Mouse (Mus musculus): ENCODE measurements around the gene Tjp1.

Tjp1 gene

GRCm38 (mm10) chr7:65350348-65351079 lies 177.1 kb downstream of the Tjp1 start:
- no peak for DNase-seq

GRCm38 (mm10) chr7:65348540-65348939 lies 179.0 kb downstream of the Tjp1 start:
- no peak for DNase-seq

GRCm38 (mm10) chr7:65345314-65345713 lies 182.3 kb downstream of the Tjp1 start:
- no peak for DNase-seq

DNA sequence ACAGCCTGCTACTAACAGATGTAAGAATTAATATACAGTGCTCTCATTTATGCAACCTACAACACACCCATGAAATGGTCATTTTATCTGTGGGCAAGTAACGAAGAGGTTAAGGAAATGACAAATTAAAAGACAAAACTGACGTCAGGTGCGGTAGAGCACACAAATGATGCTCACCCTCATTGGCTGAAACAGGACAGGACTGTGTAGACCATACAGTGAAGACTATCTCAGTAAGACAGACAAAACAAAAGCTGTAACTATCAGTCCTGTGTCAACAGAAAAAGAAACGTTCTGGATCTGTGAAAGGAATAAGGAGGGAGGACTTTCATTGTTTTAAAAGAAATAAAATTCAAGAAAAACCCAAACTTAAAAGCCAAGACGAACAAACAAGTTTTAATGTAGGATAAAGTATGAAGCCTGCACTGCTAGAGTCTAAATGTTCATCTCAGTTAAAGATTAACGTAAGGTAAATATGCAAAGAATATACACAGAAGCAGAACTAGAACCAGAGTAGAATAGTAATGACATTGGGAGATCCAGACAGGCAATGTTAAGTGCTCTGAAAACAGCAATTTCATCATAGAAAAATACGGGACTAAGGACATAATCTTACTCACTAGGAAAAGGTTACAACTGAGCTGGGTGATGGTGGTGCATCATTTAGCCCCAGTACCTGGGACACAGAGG lies 189.9 kb downstream of the Tjp1 start:
- no peak for DNase-seq

- no peak for DNase-seq
Measured at GRCm38 (mm10) chr7:65333081-65333760, 194.4 kb downstream of the Tjp1 start.

DNA sequence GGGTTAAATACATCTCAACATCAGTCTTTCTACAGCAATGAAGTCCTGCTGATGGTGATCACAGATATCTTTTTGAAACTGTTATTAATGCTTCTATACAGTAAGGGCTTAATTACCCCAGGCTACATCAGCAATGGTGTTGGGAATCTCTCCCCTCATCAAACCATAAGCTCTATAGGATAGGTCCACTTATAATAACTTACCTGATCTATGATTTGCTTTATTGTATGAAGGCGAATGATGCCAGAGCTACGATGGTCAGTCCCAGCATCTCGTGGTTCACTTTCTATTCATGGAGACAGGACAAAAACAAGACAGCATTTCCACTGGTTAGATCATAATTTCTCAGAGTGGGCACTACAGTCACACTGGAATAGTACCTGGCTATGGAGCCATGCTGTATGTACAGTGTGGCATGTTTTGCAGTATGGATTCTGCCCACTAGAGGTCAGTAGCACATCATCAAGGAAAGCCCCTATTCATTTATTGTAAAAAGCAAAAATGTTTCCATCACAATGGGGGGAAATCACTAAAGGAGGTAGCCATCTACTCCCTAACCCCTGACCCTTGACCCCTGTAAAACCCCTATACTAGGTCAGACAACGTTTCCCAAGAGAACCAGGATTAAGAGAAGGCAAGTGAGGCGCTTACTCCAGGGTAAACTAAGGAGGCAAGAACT lies 208.4 kb downstream of the Tjp1 start:
- DNase-seq: peak; percentile 38 to 73

DNA sequence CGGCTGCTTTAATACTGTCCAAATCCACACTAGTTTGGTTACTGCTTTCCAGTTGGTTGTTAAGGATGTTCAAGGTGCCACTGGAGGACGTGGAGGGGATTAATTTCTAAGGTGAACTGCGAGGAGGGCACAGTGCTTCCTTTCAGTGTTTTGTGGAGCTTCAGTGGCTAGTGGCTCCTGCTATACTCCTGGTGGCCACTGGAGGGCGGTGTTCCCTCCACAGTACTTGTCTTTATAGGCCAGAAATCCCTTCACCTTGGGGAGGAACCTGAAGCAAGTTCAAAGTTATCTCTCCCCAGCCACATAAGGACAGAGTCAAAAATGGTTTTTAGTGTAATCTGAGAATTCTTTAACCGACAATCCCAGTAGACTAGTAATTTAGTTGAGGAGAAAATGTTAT lies 210.2 kb downstream of the Tjp1 start:
- DNase-seq: peak; percentile 17 to 53

DNA sequence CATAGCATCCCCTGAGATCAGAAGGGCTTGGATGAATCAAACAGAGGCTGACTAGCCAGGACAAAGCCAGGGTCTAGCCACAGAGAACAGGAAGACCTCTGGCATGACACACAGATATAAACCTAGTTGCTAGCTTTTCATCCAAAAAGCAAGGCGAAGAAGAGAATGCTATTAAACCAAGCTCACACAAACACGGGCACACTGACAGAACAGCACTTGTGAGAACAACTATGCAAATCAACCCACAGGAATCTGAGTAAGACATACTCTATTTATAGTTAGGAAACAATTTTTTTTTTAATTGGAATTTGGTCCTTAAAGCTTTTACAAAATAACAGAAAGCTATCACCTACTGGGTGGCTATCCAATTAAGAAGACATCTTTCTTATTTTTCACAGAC lies 212.4 kb downstream of the Tjp1 start:
- no peak for DNase-seq

- no peak for DNase-seq
Measured at GRCm38 (mm10) chr7:65296675-65297589, 230.6 kb downstream of the Tjp1 start.

DNA sequence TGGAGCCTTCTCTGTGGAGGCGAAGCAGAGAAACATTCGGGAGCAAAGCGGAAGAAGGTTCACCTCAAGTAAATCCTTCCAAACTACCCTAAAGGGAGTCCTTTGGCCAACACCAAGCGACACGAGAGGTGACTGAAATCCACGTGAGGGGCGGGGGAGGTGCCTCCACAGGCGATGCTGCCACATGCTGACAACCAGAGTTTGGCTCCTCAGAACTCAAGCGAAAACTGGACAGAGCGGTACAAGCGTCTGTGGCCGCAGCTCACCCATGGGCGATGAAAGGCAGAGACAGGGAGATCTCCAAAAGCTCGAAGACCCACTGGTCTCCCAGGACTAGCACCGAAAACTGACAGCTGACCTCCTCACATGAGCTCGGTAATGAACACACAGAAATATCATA lies 244.7 kb downstream of the Tjp1 start:
- no peak for DNase-seq

- no peak for DNase-seq
Measured at GRCm38 (mm10) chr7:65281960-65282359, 245.6 kb downstream of the Tjp1 start.

DNA sequence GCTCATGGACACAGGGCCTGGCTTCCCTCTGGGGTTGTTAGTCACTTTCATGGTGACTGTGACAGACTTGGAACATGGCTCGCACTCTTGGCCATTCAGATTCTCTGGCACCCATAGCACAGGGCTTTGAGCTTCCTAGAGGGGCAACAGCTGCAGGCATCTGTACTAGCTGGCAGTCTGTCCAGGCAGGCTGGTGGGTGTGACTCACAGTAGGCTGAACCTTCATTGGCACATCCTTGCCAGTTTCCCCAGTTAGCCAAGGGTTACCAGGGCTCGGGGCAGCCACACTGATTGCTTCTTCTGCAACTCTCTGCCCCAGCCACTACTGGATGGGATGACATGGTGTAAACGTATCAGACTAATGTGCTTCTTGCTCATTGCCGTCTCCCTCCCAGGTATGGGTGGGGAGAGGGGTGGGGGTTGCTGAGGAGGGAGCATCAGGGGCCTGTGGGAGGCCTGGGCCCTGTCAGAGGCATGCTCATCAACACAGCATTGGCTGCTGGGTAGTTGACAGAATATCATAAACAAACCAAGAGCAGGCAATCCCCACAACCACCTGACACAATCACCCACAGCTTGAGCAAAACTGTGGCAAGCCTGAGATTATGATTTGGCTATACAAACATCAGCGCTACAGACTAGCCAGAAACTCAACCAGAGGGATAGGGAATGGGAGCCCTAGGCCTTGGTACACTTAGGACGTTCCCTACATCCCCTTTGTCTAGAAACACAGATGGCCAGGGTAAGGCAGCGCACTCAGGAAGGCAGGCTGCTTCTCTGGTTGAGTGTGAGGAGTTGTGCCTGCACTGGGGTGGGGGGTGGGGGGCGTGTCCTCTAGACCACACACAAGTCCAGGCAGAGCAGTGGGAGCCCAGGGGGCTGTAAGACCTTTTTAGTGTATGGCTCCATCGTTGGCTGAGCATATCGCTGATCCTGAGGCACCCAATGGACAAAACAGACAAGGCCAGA lies 246.4 kb downstream of the Tjp1 start:
- DNase-seq: no peak

DNA sequence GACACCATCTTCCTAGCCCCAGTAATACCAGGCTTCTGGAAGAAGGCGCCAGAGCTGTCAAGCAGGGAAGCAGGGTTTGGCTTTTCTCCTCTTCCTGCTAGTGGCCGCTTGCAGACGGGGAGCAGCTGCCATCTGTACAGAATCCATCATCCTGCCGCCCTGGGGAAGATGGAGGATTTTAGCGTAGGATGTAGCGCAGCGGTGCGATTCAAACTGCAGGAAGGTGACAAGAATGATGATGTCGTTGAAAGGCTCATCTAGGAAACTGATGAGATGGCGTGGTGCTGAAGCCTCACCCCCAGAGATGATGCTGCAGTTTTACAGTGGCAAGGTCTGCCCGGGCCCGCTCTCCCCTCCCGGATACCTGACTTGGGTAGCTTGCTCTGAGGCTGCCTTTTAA lies 248.3 kb downstream of the Tjp1 start:
- DNase-seq: no peak

DNA sequence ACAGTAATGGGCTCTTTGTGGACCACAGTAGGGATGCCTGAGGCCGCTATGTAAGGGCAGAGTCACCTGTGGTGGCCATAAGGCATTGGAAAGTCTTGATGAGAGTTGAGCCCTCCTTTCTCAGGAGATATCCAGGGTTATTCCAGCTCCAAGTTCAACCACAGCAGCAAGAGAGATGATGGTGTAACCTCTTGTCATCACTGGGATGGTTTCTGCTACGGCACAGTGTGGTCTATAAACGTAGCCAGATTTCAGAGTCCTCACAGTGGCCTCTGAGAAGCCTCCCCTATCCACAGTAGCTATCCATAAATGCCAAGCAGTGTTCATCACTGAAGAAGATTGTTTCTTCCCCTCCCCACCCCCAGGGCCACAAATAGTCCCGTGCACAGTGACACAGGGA lies 251.8 kb downstream of the Tjp1 start:
- DNase-seq: no peak

GRCm38 (mm10) chr7:65274216-65274615 lies 253.4 kb downstream of the Tjp1 start:
- DNase-seq: no peak

DNA sequence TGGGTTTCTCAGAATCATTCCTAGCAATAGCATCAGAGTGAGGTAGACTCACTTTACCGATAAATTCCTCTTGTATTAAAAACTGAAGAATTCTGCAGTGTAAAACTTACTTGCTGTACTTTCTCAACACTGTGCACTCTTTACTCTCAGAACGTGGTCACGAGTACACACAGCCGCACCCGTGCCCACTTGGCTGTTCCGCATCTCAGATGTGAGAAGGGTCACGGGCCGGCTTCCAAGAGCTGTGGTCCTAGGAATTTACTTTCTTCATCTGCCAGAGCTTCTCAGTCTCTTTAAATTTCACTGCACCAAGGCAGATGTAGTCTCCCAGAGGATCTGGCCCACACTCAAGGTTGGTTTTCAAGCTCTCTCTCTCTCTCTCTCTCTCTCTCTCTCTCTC lies 277.9 kb downstream of the Tjp1 start:
- DNase-seq: no peak
